14 mouse cellular contexts compared by ENCODE assay signal in genomic region chr13:64183583-64183982, GRCm38 (mm10).
"Had no signal": no experiment of that assay in that cellular context is flagged by ENCODE, and none has a peak within 500 bp of the region (broad histone marks: within the 10 kb centered on the region; RNA-seq: fewer than 3 reads in every experiment).

No protein-coding gene starts in this region.

- H3K4me2 ChIP-seq: limb, embryonic 13.5 days; liver, embryonic 13.5 days; midbrain, embryonic 11.5 days had no signal

- H3K9me3 ChIP-seq: limb, embryonic 10.5 days; limb, embryonic 13.5 days; liver, embryonic 13.5 days had no signal

- H3K4me3 ChIP-seq: layer of hippocampus, adult 2 months; limb, embryonic 10.5 days; limb, embryonic 13.5 days; liver, embryonic 13.5 days had no signal

- H3K27me3 ChIP-seq: limb, embryonic 13.5 days; liver, embryonic 13.5 days had no signal

- H3K4me1 ChIP-seq: limb, embryonic 10.5 days; limb, embryonic 13.5 days had no signal

- H3K36me3 ChIP-seq: liver, embryonic 13.5 days had no signal

- DNase-seq: kidney, postnatal 25 days; layer of hippocampus, adult 9-11 months; liver, embryonic 13.5 days; lung, adult 2 months; lung, postnatal 14 days; lung, postnatal 4 days; midbrain, embryonic 14.5 days; thymus, adult 18-20 months; thymus, postnatal 36 days had no signal

- H3K9ac ChIP-seq: limb, embryonic 13.5 days; liver, embryonic 13.5 days had no signal

- H3K27ac ChIP-seq: kidney, postnatal 0 days; layer of hippocampus, adult 2 months; limb, embryonic 10.5 days; limb, embryonic 13.5 days; liver, embryonic 13.5 days had no signal
